Comparison of ENCODE assay signal across 26 mouse cellular contexts in the genomic region with DNA sequence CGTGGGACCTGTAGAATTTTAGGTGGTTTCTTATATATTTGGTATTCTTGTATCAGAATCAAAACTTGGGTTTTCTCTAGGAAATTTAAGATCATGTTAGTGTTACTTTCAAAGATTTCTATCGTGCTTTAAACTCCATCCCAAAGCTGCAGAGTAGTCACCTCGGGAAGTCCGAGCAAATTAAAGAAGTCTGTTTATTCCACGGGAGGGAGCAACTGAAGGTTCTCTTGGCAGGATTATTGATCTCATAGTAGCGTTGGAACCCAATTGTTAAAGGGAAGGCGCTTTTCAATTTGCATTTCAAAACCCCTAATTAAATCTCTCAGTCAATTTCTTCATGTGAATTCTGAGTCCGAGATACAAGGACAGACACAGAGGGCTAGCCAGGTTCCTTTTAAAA. TPM values are rescaled to one million over a fixed set of nuclear protein-coding genes. Genes with fewer than 3 reads are reported as not detected.
DNase-seq lines count a peak whose midpoint lies in the region; ATAC-seq lines count a peak whose summit lies in the region.
"Had no signal": no experiment of that assay in that cellular context is flagged by ENCODE, and none has a peak within 500 bp of the region (broad histone marks: within the 10 kb centered on the region; RNA-seq: fewer than 3 reads in every experiment).

No protein-coding gene starts in this region.

- no peak overlapping the region for H3K27ac ChIP-seq in hindbrain, embryonic 13.5 days
- no peak overlapping the region for H3K27ac ChIP-seq in hindbrain, embryonic 10.5 days
- H3K27ac ChIP-seq in forebrain, embryonic 12.5 days, result peak overlapping the region; percentile 85
- peak overlapping the region; percentile 53 for H3K27ac ChIP-seq in forebrain, embryonic 15.5 days (replicated peaks)
- H3K27ac ChIP-seq in midbrain, embryonic 14.5 days (replicated peaks; ENCODE audit: low read depth, low read length), result no peak overlapping the region
- H3K27ac ChIP-seq: embryonic facial prominence, embryonic 13.5 days; hindbrain, embryonic 15.5 days; neural tube, embryonic 15.5 days; stomach, postnatal 0 days had no signal

- 0 out of 2 replicates have a peak overlapping the region, but pooled peaks have one; percentile 10 for H3K4me2 ChIP-seq in hindbrain, embryonic 13.5 days
- H3K4me2 ChIP-seq in forebrain, embryonic 12.5 days, result peak overlapping the region; percentile 33
- peak overlapping the region; percentile 18; the same call in 1 of the 2 replicates for H3K4me2 ChIP-seq in forebrain, embryonic 15.5 days (replicated peaks)
- H3K4me2 ChIP-seq in midbrain, embryonic 14.5 days (ENCODE audit: low read length), result peak overlapping the region; percentile 20
- H3K4me2 ChIP-seq: embryonic facial prominence, embryonic 13.5 days; heart, embryonic 12.5 days; hindbrain, embryonic 15.5 days; neural tube, embryonic 15.5 days had no signal

- 10% methylated on average over 8 of the region's 8 CpGs for WGBS in hindbrain, embryonic 13.5 days
- WGBS in hindbrain, embryonic 10.5 days, result 14% methylated on average over 8 of the region's 8 CpGs
- WGBS in forebrain, embryonic 12.5 days, result 1% methylated on average over 8 of the region's 8 CpGs
- WGBS in forebrain, embryonic 15.5 days, result 2% methylated on average over 8 of the region's 8 CpGs
- WGBS in midbrain, embryonic 14.5 days, result 1% methylated on average over 8 of the region's 8 CpGs

- no peak for DNase-seq in hindbrain, embryonic 10.5 days (ENCODE audit: low spot score)
- DNase-seq in midbrain, embryonic 14.5 days, result no peak
- no peak for DNase-seq in right cerebral cortex, postnatal 4 days
- DNase-seq: adrenal gland, adult 2 months; B cell, adult 2 months; cerebellum, adult 11-12 months; gastrocnemius, postnatal 10 days; heart, postnatal 10 days; kidney, adult 9 months; kidney, postnatal 14 days; lung, postnatal 4 days had no signal

- no peak overlapping the region for H3K4me3 ChIP-seq in hindbrain, embryonic 13.5 days
- H3K4me3 ChIP-seq in hindbrain, embryonic 10.5 days, result no peak overlapping the region
- H3K4me3 ChIP-seq in forebrain, embryonic 12.5 days (replicated peaks), result no peak overlapping the region
- no peak overlapping the region for H3K4me3 ChIP-seq in forebrain, embryonic 15.5 days
- no peak overlapping the region for H3K4me3 ChIP-seq in midbrain, embryonic 14.5 days (replicated peaks; ENCODE audit: low read depth, low read length)
- H3K4me3 ChIP-seq: embryonic facial prominence, embryonic 13.5 days; erythroblast, embryonic 14.5 days; heart, embryonic 12.5 days; hindbrain, embryonic 15.5 days; myocyte; neural tube, embryonic 15.5 days had no signal

- H3K9ac ChIP-seq in hindbrain, embryonic 13.5 days, result no peak overlapping the region
- no peak overlapping the region for H3K9ac ChIP-seq in forebrain, embryonic 12.5 days
- no peak overlapping the region for H3K9ac ChIP-seq in forebrain, embryonic 15.5 days (replicated peaks)
- no peak overlapping the region for H3K9ac ChIP-seq in midbrain, embryonic 14.5 days (replicated peaks; ENCODE audit: low read length)
- H3K9ac ChIP-seq: embryonic facial prominence, embryonic 13.5 days; heart, embryonic 12.5 days; hindbrain, embryonic 15.5 days; neural tube, embryonic 15.5 days had no signal

- ATAC-seq in hindbrain, embryonic 13.5 days (ENCODE audit: low FRiP score), result no peak
- ATAC-seq in forebrain, embryonic 12.5 days (ENCODE audit: low FRiP score), result no peak; the same call in 1 of the 2 replicates
- ATAC-seq in forebrain, embryonic 15.5 days (replicated peaks), result no peak
- no peak for ATAC-seq in midbrain, embryonic 14.5 days (ENCODE audit: low FRiP score, low TSS enrichment)
- no peak for ATAC-seq in erythroid progenitor cell, adult 5-6 weeks (replicated peaks; ENCODE audit: low FRiP score, poor library complexity, severe bottlenecking)
- ATAC-seq: intestine, embryonic 16.5 days; Patski had no signal

- H3K27me3 ChIP-seq in hindbrain, embryonic 13.5 days, result no peaks in the 10 kb centered on the region
- H3K27me3 ChIP-seq in hindbrain, embryonic 10.5 days (ENCODE audit: insufficient read depth, poor library complexity, severe bottlenecking), result no peaks in the 10 kb centered on the region
- no peaks in the 10 kb centered on the region for H3K27me3 ChIP-seq in forebrain, embryonic 12.5 days
- no peaks in the 10 kb centered on the region for H3K27me3 ChIP-seq in forebrain, embryonic 15.5 days
- H3K27me3 ChIP-seq in midbrain, embryonic 14.5 days (ENCODE audit: control insufficient read depth, insufficient read depth, low read length), result no peaks in the 10 kb centered on the region
- H3K27me3 ChIP-seq: CH12.LX; heart, embryonic 12.5 days; hindbrain, embryonic 15.5 days; neural tube, embryonic 15.5 days had no signal

- H3K4me1 ChIP-seq in hindbrain, embryonic 13.5 days (replicated peaks), result peaks cover 15% of the 10 kb centered on the region
- peaks cover 19% of the 10 kb centered on the region for H3K4me1 ChIP-seq in hindbrain, embryonic 10.5 days (replicated peaks)
- peaks cover 29% of the 10 kb centered on the region for H3K4me1 ChIP-seq in forebrain, embryonic 12.5 days
- H3K4me1 ChIP-seq in forebrain, embryonic 15.5 days, result peaks cover 16% of the 10 kb centered on the region
- H3K4me1 ChIP-seq in midbrain, embryonic 14.5 days (ENCODE audit: control insufficient read depth, insufficient read depth, low read length), result peaks cover 14% of the 10 kb centered on the region

- no peaks in the 10 kb centered on the region for H3K36me3 ChIP-seq in hindbrain, embryonic 13.5 days
- no peaks in the 10 kb centered on the region for H3K36me3 ChIP-seq in hindbrain, embryonic 10.5 days
- H3K36me3 ChIP-seq in forebrain, embryonic 12.5 days (replicated peaks), result no peaks in the 10 kb centered on the region
- H3K36me3 ChIP-seq in forebrain, embryonic 15.5 days, result no peaks in the 10 kb centered on the region
- H3K36me3 ChIP-seq in midbrain, embryonic 14.5 days (ENCODE audit: control insufficient read depth, insufficient read depth, low read length), result no peaks in the 10 kb centered on the region
- H3K36me3 ChIP-seq: embryonic facial prominence, embryonic 13.5 days; G1E; heart, embryonic 12.5 days; hindbrain, embryonic 15.5 days; neural tube, embryonic 15.5 days had no signal

- no peaks in the 10 kb centered on the region for H3K9me3 ChIP-seq in hindbrain, embryonic 13.5 days
- H3K9me3 ChIP-seq in hindbrain, embryonic 10.5 days, result no peaks in the 10 kb centered on the region
- no peaks in the 10 kb centered on the region for H3K9me3 ChIP-seq in forebrain, embryonic 12.5 days
- no peaks in the 10 kb centered on the region for H3K9me3 ChIP-seq in forebrain, embryonic 15.5 days
- H3K9me3 ChIP-seq in midbrain, embryonic 14.5 days (ENCODE audit: control insufficient read depth, low read length), result no peaks in the 10 kb centered on the region
- H3K9me3 ChIP-seq: embryonic facial prominence, embryonic 13.5 days; G1E; heart, embryonic 12.5 days; hindbrain, embryonic 15.5 days; neural tube, embryonic 15.5 days had no signal

RNA-seq across cellular contexts. Expression of a gene that starts 38.9 kb away (rescaled TPM):
- polyA plus RNA-seq in hindbrain, embryonic 13.5 days (2015; fragmentation: Nextera tagmentation; extraction: Ambion mirVana), result 13.4 and 13.9 TPM in 2 replicates
- 11.1 and 13.6 TPM in 2 replicates for polyA plus RNA-seq in hindbrain, embryonic 10.5 days (2016; fragmentation: Nextera tagmentation; extraction: Ambion mirVana)
- 14.7 and 15.4 TPM in 2 replicates for polyA plus RNA-seq in forebrain, embryonic 12.5 days (2016; fragmentation: Nextera tagmentation; extraction: Ambion mirVana)
- 10.0 and 11.4 TPM in 2 replicates for polyA plus RNA-seq in forebrain, embryonic 15.5 days (2015; fragmentation: Nextera tagmentation; extraction: Ambion mirVana)
- 9.0 and 22.2 TPM in 2 replicates for polyA plus RNA-seq in midbrain, embryonic 14.5 days (2014; fragmentation: Nextera tagmentation; extraction: Ambion mirVana)
- 89.0 and 111 TPM in 2 replicates for total RNA-seq in erythroid progenitor cell, adult 5-6 weeks (2015; ENCODE audit: low replicate concordance)
- total RNA-seq in erythroid progenitor cell, adult 5-6 weeks (2017; ENCODE audit: low replicate concordance), result 64.0 and 70.7 TPM in 2 replicates

Comparison
In these comparisons a context has a peak if more than half of its experiments do, and no peak if none do; other contexts are left out.
1. H3K27ac ChIP-seq: peak in forebrain, embryonic 12.5 days (single experiment) and forebrain, embryonic 15.5 days (single experiment); none in hindbrain, embryonic 13.5 days (single experiment), hindbrain, embryonic 10.5 days (single experiment) and midbrain, embryonic 14.5 days (single experiment).
2. Peak in every context shown above with its lines, with median percentiles within 50 percentile points of each other: H3K4me2 ChIP-seq.